Mouse (Mus musculus): Measurements from ENCODE around the gene Kcnj15. TPM values are rescaled to one million over a fixed set of nuclear protein-coding genes. Genes with fewer than 3 reads are reported as not detected.

Gene Kcnj15
- polyA plus RNA-seq (2014; fragmentation: Illumina TruSeq; extraction: RNeasy Lipid Tissue Mini Kit (QIAGEN cat#74804); ENCODE audit: low read depth, low replicate concordance) = 2.2 TPM

DNA sequence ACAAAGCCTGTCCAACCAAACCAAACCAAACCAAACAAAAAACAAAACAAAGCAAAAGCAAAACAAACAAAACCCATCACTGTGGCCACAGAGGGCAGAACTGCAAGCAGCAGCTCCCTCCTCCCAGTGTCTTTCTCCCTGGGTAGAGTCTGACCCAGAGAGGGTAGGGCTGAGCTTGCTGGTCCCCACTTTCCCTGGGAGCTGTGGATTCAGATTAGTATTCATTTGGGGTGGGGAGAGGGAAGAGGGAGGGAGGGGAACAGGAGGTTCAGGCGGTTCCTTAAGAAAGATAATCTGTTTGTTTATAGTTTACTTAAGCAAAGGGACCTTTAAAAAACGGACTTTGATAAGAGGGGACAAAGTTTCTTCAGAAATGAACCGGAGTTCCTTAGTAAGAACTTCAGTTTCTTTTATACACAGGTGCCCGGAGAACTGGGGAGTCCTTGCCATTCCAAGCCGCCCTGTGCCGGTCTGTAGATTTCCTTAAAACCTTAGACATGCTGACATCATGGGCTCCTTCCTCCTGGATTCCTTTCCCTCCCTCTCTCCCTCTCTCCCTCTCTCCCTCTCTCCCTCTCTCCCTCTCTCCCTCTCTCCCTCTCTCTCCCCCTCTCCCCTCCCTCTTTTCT, at the start of gene Kcnj15:
TSS of gene Kcnj15 (plus strand) at position 293 of the 629 bp plus-strand sequence.

All from adrenal gland, adult 10 weeks (tissue).